Comparison of ENCODE assay signal across 10 mouse cellular contexts in the genomic region with DNA sequence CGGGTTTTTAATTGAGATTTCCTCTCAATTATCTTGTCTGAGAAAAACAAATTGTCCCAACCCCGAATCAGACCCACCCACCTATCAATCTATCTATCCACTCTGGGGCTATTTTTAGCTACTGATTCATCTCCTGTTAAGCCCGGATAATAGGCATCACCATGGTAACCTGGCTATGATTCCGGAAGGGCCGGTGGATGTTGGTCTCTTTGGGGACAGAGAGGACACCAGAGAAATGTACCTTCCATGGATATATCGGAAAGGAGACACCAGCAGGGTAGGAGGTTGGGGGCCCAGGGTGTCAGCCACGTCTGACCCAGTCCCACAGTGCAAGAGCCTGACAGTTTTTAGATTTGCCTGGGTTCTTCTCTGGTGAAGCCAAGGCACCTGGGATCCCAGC. TPM values are rescaled to one million over a fixed set of nuclear protein-coding genes. Genes with fewer than 3 reads are reported as not detected.
DNase-seq lines count a peak whose midpoint lies in the region; ATAC-seq lines count a peak whose summit lies in the region.
"Had no signal": no experiment of that assay in that cellular context is flagged by ENCODE, and none has a peak within 500 bp of the region (broad histone marks: within the 10 kb centered on the region; RNA-seq: fewer than 3 reads in every experiment).

No protein-coding gene starts in this region.

- H3K9me3 ChIP-seq in kidney, embryonic 15.5 days (replicated peaks): no peaks in the 10 kb centered on the region
- H3K9me3 ChIP-seq in hindbrain, embryonic 10.5 days: 0 out of 2 replicates have a peak, but pooled peaks cover 4% of the 10 kb centered on the region
- no peaks in the 10 kb centered on the region for H3K9me3 ChIP-seq in neural tube, embryonic 13.5 days

- DNase-seq in kidney, adult 18-20 months: no peak
- peak; percentile 68 for DNase-seq in embryo, embryonic 10.5 days (ENCODE audit: low spot score)
- peak; percentile 44 for DNase-seq in hindbrain, embryonic 10.5 days (ENCODE audit: low spot score)
- DNase-seq in urinary bladder, adult 18-20 months (ENCODE audit: low spot score in 2 of 2): no peak
- no peak for DNase-seq in kidney, postnatal 25 days
- DNase-seq in heart, adult 9 months (ENCODE audit: low spot score in 2 of 2): no peak
- DNase-seq: cerebellum, adult 9-11 months had no signal

- 0 out of 2 replicates have a peak overlapping the region, but pooled peaks have one; percentile 7 for H3K9ac ChIP-seq in kidney, embryonic 15.5 days
- H3K9ac ChIP-seq in neural tube, embryonic 13.5 days: 0 out of 2 replicates have a peak overlapping the region, but pooled peaks have one; percentile 17

- peaks cover 37% of the 10 kb centered on the region for H3K4me1 ChIP-seq in kidney, embryonic 15.5 days
- peaks cover 33% of the 10 kb centered on the region for H3K4me1 ChIP-seq in hindbrain, embryonic 10.5 days (replicated peaks)
- H3K4me1 ChIP-seq in neural tube, embryonic 13.5 days (replicated peaks): peaks cover 27% of the 10 kb centered on the region

- no peaks in the 10 kb centered on the region for H3K27me3 ChIP-seq in kidney, embryonic 15.5 days
- H3K27me3 ChIP-seq in hindbrain, embryonic 10.5 days (ENCODE audit: insufficient read depth, poor library complexity, severe bottlenecking): no peaks in the 10 kb centered on the region; the same call in 1 of the 2 replicates
- no peaks in the 10 kb centered on the region; the same call in 1 of the 2 replicates for H3K27me3 ChIP-seq in neural tube, embryonic 13.5 days

- no peak for ATAC-seq in kidney, embryonic 15.5 days (replicated peaks; ENCODE audit: low FRiP score)
- ATAC-seq in neural tube, embryonic 13.5 days (ENCODE audit: low read depth): no peak

- peak overlapping the region; percentile 22; the same call in 1 of the 2 replicates for H3K27ac ChIP-seq in kidney, embryonic 15.5 days
- peak overlapping the region; percentile 69 for H3K27ac ChIP-seq in hindbrain, embryonic 10.5 days
- H3K27ac ChIP-seq in neural tube, embryonic 13.5 days (replicated peaks): peak overlapping the region; percentile 49; the same call in 1 of the 2 replicates
- H3K27ac ChIP-seq: macrophage had no signal

- no peaks in the 10 kb centered on the region for H3K36me3 ChIP-seq in kidney, embryonic 15.5 days
- no peaks in the 10 kb centered on the region for H3K36me3 ChIP-seq in hindbrain, embryonic 10.5 days
- H3K36me3 ChIP-seq in neural tube, embryonic 13.5 days: no peaks in the 10 kb centered on the region

- WGBS in kidney, embryonic 15.5 days: 31% methylated on average over 7 of the region's 7 CpGs
- 23% methylated on average over 7 of the region's 7 CpGs for WGBS in hindbrain, embryonic 10.5 days
- WGBS in neural tube, embryonic 13.5 days: 6% methylated on average over 7 of the region's 7 CpGs

- H3K4me2 ChIP-seq in kidney, embryonic 15.5 days: no peak overlapping the region
- H3K4me2 ChIP-seq in neural tube, embryonic 13.5 days: peak overlapping the region; percentile 34

- H3K4me3 ChIP-seq in kidney, embryonic 15.5 days (replicated peaks): no peak overlapping the region
- H3K4me3 ChIP-seq in hindbrain, embryonic 10.5 days: peak overlapping the region; percentile 7; the same call in 1 of the 2 replicates
- no peak overlapping the region for H3K4me3 ChIP-seq in neural tube, embryonic 13.5 days

RNA-seq across cellular contexts. Expression of a gene that starts 18.2 kb away (rescaled TPM):
- 0.63 and 1.0 TPM in 2 replicates for polyA plus RNA-seq in kidney, embryonic 15.5 days (2015; fragmentation: Nextera tagmentation; extraction: Ambion mirVana)
- polyA plus RNA-seq in hindbrain, embryonic 10.5 days (2016; fragmentation: Nextera tagmentation; extraction: Ambion mirVana): 0.12 and 0.63 TPM in 2 replicates
- 0.68 and 1.1 TPM in 2 replicates for polyA plus RNA-seq in neural tube, embryonic 13.5 days (2015; fragmentation: Nextera tagmentation; extraction: Ambion mirVana)
- polyA plus RNA-seq: macrophage had no signal

RNA-seq across cellular contexts. Expression of a gene that starts 22.7 kb away (rescaled TPM):
- 9.5 and 12.7 TPM in 2 replicates for polyA plus RNA-seq in kidney, embryonic 15.5 days (2015; fragmentation: Nextera tagmentation; extraction: Ambion mirVana)
- 4.3 and 5.8 TPM in 2 replicates for polyA plus RNA-seq in hindbrain, embryonic 10.5 days (2016; fragmentation: Nextera tagmentation; extraction: Ambion mirVana)
- polyA plus RNA-seq in neural tube, embryonic 13.5 days (2015; fragmentation: Nextera tagmentation; extraction: Ambion mirVana): 1.2 and 2.4 TPM in 2 replicates
- polyA plus RNA-seq: macrophage had no signal

RNA-seq across cellular contexts. Expression of a gene that starts 33.3 kb away (rescaled TPM):
- 1,386 and 1,404 TPM in 2 replicates for polyA plus RNA-seq in kidney, embryonic 15.5 days (2015; fragmentation: Nextera tagmentation; extraction: Ambion mirVana)
- 1,248 and 1,330 TPM in 2 replicates for polyA plus RNA-seq in hindbrain, embryonic 10.5 days (2016; fragmentation: Nextera tagmentation; extraction: Ambion mirVana)
- 629 and 772 TPM in 2 replicates for polyA plus RNA-seq in neural tube, embryonic 13.5 days (2015; fragmentation: Nextera tagmentation; extraction: Ambion mirVana)

RNA-seq across cellular contexts. Expression of a gene that starts 50.6 kb away (rescaled TPM):
- 4.4 and 5.5 TPM in 2 replicates for polyA plus RNA-seq in kidney, embryonic 15.5 days (2015; fragmentation: Nextera tagmentation; extraction: Ambion mirVana)
- 3.2 and 4.9 TPM in 2 replicates for polyA plus RNA-seq in hindbrain, embryonic 10.5 days (2016; fragmentation: Nextera tagmentation; extraction: Ambion mirVana)
- polyA plus RNA-seq in neural tube, embryonic 13.5 days (2015; fragmentation: Nextera tagmentation; extraction: Ambion mirVana): 0.08 and 0.19 TPM in 2 replicates
- polyA plus RNA-seq: macrophage had no signal

Comparison
In these comparisons a context has a peak if more than half of its experiments do, and no peak if none do; other contexts are left out.
1. DNase-seq: peak in embryo, embryonic 10.5 days (single experiment) and hindbrain, embryonic 10.5 days (single experiment); none in kidney, adult 18-20 months (single experiment), urinary bladder, adult 18-20 months (0 of 2), kidney, postnatal 25 days (0 of 2) and heart, adult 9 months (0 of 2).
2. Peak in every context shown above with its lines, with median percentiles within 50 percentile points of each other: H3K27ac ChIP-seq.